Mouse (Mus musculus) megakaryocyte, embryonic 14.5 days (primary cell): ENCODE data around the gene Naa15. TPM values are rescaled to one million over a fixed set of nuclear protein-coding genes. Genes with fewer than 3 reads are reported as not detected.

Source experiments
- H3K27me3 ChIP-seq: replicated peaks from 2 replicates; pipeline ENCODE3; 2012; ENCODE audit warnings: inconsistent platforms
- H3K36me3 ChIP-seq: replicated peaks from 2 replicates; pipeline ENCODE3; 2012; ENCODE audit warnings: low read length, inconsistent platforms, mixed read lengths
- H3K4me1 ChIP-seq: 2 replicates; pipeline ENCODE4 v1.6.1; 2012; ENCODE audit warnings: inconsistent platforms
- H3K4me3 ChIP-seq: replicated peaks from 2 replicates; pipeline ENCODE3; 2012; ENCODE audit warnings: moderate library complexity, mild to moderate bottlenecking, inconsistent platforms
- H3K9me3 ChIP-seq: 2 replicates; pipeline ENCODE4 v1.6.1; 2012; ENCODE audit warnings: inconsistent platforms
- FLI1 ChIP-seq: IDR thresholded peaks from 2 replicates; pipeline ENCODE4 v1.6.1; 2012; ENCODE audit warnings: low read length, inconsistent platforms, mixed read lengths
- GATA1 ChIP-seq: IDR thresholded peaks from 3 replicates; pipeline ENCODE4 v1.6.1; 2012; ENCODE audit warnings: mixed read lengths, low read length, inconsistent platforms, borderline replicate concordance
- polyA plus RNA-seq: library from polyadenylated mRNA; stranded (reverse); fragments of >175 nt; gene quantifications from 2 replicates; pipeline ENCODE4 v1.2.3, GENCODE M21; 2012; ENCODE audit warnings: low replicate concordance; ENCODE audit not compliant: insufficient read depth

Gene Naa15
- polyA plus RNA-seq, 1 experiment = 10.5 TPM

DNA sequence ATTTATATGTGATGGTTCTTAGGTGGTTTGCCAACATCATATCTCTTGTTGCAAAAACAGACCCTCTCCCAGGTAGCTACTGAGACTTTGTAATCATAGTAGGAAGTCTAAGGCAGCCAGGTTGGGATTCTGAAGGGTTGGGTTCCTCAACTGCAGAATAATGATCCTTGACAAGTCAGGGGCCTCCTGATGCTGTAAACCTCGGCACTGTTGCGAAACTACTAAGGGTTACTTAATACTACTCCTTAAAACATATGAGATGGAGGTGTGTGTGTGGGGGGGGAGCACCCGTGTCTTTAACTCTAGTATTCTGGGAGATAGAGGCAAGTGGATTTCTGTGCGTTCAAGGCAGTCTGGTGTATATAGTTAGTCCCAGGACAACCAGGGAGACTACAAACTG is 70.4 kb downstream of the Naa15 start:
- no peak for TF ChIP-seq GATA1
- Histone ChIP-seq H3K36me3 (peaks cover 22% of the 10 kb centered on the region), H3K4me1 (peaks cover 27% of the 10 kb centered on the region), H3K4me3 (no peak overlapping the region), H3K27me3 (no peaks in the 10 kb centered on the region), H3K9me3 (no peaks in the 10 kb centered on the region)

DNA sequence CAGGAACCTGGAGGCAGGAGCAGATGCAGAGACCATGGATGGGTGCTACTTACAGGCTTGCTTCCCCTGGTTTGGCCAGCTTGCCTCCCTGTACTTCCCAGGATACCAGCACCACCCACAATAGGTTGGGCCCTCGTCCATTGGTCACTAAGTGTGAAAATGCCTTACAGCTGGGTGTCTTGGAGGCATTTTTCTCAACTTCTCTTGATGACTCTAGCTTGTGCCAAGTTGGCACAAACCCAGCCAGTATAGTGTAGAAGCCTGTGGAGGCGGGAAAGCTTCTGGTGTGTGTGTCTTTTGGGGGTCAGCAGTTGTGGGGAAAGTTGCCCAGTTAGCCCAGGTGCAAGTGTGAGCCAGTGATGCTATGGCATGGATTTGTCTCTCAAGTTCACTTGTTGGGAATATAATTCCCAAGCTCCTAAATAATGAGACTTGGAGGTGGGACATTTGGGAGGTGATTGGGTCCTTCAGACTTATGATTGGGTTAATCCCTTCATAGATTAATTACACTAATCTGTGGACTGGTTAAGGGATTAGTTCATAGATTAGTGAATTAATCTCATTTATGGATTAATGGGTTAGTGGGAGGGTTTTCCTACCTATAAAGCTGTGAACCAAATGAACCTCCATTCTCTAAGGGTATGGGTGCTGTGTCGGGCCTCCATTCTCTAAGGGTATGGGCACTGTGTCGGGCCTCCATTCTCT is 71.7 kb downstream of the Naa15 start:
- H3K4me3 ChIP-seq = no peak overlapping the region
- no peak for TF ChIP-seq GATA1
- no peak for TF ChIP-seq FLI1
- peaks cover 27% of the 10 kb centered on the region for H3K4me1 ChIP-seq
- no peaks in the 10 kb centered on the region for H3K27me3 ChIP-seq
- no peaks in the 10 kb centered on the region for H3K9me3 ChIP-seq
- H3K36me3 ChIP-seq = peaks cover 27% of the 10 kb centered on the region

DNA sequence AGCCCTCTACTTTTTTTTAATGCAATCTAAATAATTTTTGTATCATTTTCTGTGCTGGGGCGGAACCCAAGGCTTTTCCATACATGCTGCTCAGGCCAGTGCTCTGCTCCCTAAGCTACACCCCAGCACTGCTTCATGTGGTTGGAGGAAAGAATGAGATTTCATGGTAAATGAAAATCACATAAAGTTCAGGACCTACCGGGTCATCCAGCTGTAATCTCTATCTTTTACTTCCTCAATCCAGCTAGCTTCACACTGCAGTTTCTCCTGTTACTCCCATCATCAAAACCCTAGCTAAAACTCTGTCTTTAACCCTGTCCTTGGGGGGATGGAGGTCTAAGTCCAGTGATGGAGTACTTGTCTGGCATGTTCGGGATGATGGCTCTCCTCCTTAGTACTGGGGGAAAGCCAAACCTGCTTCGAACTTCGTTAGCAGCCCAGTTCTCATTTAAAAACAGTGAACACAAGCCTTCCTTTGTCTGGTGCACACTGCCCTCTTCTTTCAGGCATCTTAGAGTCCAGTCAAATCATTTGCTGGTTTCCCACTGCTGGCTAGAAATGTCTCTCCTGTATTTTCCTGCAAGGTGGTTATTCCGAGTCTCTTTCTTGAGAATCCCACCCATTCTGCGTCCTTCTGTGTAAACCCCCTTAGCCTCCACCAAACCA is 75.3 kb downstream of the Naa15 start:
- H3K9me3 ChIP-seq = no peaks in the 10 kb centered on the region
- no peak for TF ChIP-seq FLI1
- no peak for TF ChIP-seq GATA1
- no peak overlapping the region for H3K4me3 ChIP-seq
- H3K4me1 ChIP-seq = peaks cover 8% of the 10 kb centered on the region; the same call in 1 of the 2 replicates
- no peaks in the 10 kb centered on the region for H3K27me3 ChIP-seq
- peaks cover 62% of the 10 kb centered on the region for H3K36me3 ChIP-seq

DNA sequence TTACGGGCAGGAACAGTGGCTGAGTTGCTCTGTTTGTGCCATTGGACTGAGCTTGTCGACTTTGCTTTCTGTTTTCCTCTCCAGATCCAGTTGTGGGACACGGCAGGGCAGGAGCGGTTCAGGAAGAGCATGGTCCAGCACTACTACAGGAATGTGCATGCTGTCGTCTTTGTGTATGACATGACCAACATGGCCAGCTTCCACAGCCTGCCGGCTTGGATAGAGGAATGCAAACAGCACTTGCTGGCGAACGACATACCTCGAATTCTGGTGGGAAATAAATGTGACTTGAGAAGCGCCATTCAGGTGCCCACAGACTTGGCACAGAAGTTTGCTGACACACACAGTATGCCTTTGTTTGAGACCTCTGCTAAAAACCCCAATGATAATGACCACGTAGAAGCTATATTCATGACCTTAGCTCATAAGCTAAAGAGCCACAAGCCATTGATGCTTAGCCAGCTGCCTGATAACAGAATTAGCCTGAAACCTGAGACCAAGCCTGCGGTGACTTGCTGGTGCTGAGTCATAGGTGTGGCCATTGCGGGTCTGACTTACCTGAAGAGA is 78.4 kb downstream of the Naa15 start:
- no peak overlapping the region for H3K4me3 ChIP-seq
- no peaks in the 10 kb centered on the region for H3K27me3 ChIP-seq
- TF ChIP-seq GATA1 (no peak), FLI1 (no peak)
- H3K9me3 ChIP-seq = no peaks in the 10 kb centered on the region
- 0 out of 2 replicates have a peak, but pooled peaks cover 3% of the 10 kb centered on the region for H3K4me1 ChIP-seq
- H3K36me3 ChIP-seq = peaks cover 58% of the 10 kb centered on the region

DNA sequence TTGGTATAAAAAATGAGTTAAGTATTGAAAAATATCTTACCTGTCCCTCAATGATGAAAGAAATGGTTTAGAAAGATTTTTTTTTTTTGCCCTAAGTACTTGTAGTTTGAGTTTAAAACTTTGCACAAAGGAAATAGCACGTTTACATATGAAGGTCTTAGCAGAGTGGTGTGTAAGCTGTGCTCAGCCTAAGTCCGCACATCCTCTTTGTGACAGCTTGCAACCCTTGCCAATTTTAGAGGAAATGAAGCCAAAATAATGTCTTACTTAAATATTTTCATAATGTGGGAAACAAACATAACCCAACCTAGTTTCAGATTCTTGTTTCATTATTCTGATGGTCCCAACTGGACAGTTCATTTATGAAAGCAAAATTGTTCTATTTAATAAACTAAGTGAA is 79.5 kb downstream of the Naa15 start:
- TF ChIP-seq GATA1 = no peak
- no peak for TF ChIP-seq FLI1
- Histone ChIP-seq H3K4me1 (0 out of 2 replicates have a peak, but pooled peaks cover 3% of the 10 kb centered on the region), H3K27me3 (no peaks in the 10 kb centered on the region), H3K36me3 (peaks cover 54% of the 10 kb centered on the region), H3K4me3 (no peak overlapping the region), H3K9me3 (no peaks in the 10 kb centered on the region)

DNA sequence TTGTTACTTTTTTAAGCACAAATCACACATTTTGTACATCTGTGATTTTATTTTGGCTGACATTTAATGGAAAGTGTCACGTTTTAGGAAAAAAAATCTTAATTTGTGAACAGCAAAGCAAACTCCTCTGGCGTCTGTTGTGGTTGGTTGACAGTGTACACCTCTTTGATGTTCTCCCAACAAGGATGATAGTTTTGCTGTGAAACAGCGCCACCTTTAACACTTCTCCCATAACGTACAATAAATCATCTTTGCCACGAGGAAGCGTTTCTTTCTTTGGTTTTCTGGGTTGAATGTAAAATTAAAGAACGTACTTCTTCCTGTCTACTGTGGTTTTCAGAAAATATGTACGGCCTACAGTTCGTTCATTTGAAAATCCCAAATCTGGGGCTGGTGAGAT is 80.7 kb downstream of the Naa15 start:
- H3K27me3 ChIP-seq = no peaks in the 10 kb centered on the region
- TF ChIP-seq GATA1 (no peak), FLI1 (no peak)
- H3K36me3 ChIP-seq = peaks cover 52% of the 10 kb centered on the region
- H3K4me1 ChIP-seq = 0 out of 2 replicates have a peak, but pooled peaks cover 3% of the 10 kb centered on the region
- H3K9me3 ChIP-seq = no peaks in the 10 kb centered on the region
- no peak overlapping the region for H3K4me3 ChIP-seq

DNA sequence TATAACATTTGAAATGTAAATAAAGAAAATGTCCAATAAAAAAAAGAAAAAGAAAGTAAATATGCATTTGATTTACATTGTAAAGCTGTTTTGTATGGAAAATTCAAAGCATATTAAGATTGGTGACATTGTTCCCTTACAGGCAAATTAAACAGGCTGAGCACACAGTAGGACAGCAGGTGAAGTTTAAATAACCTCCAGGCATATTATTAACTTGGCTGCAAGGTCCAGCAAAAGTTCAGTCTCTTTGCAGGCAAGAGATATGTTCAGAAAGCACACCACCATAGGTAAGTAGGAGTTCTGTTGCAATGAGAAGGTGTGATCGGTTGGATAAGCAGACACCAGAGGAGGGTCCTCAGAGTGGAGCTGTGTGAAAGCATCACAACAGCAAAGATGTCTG is 83.0 kb downstream of the Naa15 start:
- H3K36me3 ChIP-seq = peaks cover 37% of the 10 kb centered on the region
- no peak overlapping the region for H3K4me3 ChIP-seq
- no peak for TF ChIP-seq FLI1
- TF ChIP-seq GATA1 = no peak
- peaks cover 3% of the 10 kb centered on the region for H3K27me3 ChIP-seq
- H3K4me1 ChIP-seq = peaks cover 3% of the 10 kb centered on the region; the same call in 1 of the 2 replicates
- H3K9me3 ChIP-seq = no peaks in the 10 kb centered on the region

DNA sequence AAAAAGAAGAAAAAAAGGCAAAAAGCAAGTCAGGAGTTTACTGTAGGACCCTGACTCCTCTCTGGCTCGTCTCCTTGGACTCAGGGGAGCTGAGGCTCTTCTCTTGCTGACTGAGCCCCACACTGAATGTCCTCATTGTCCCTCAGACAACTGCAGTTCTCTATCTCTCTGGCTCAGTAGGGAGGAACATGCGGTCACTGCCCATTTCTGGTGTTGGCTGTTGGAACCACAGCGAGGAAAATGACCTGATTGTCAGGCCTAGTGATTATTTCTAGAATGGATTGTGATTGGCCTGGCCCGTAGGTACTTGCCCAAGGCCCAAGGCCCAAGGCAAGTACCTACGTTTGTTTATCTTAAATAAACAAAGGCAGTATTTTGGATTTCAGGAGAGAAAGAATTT is 83.7 kb downstream of the Naa15 start:
- no peak overlapping the region for H3K4me3 ChIP-seq
- peaks cover 3% of the 10 kb centered on the region for H3K27me3 ChIP-seq
- no peak for TF ChIP-seq GATA1
- TF ChIP-seq FLI1 = no peak
- H3K9me3 ChIP-seq = no peaks in the 10 kb centered on the region
- no peaks in the 10 kb centered on the region; the same call in 1 of the 2 replicates for H3K4me1 ChIP-seq
- peaks cover 30% of the 10 kb centered on the region for H3K36me3 ChIP-seq

DNA sequence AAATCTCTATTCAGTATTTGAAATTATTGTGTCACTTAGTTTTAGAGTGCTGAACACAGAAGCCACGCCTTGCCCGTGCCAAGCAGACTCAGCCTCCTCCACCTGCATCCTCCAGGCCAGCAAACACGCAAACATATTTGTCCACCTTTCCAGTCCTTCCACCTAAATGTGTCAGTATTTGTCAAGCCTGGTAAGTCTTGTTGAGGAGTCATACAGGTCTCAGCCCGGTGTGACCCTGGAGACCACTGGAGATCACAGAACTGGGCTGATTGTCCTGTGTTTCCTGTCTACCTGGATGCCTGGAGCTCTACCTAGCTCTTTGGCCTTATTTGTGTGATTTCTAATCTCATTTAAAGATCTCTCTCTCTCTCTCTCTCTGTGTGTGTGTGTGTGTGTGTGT is 84.9 kb downstream of the Naa15 start:
- Histone ChIP-seq H3K4me1 (no peaks in the 10 kb centered on the region; the same call in 1 of the 2 replicates), H3K27me3 (peaks cover 9% of the 10 kb centered on the region), H3K9me3 (no peaks in the 10 kb centered on the region), H3K36me3 (peaks cover 18% of the 10 kb centered on the region), H3K4me3 (no peak overlapping the region)
- no peak for TF ChIP-seq FLI1
- no peak for TF ChIP-seq GATA1

DNA sequence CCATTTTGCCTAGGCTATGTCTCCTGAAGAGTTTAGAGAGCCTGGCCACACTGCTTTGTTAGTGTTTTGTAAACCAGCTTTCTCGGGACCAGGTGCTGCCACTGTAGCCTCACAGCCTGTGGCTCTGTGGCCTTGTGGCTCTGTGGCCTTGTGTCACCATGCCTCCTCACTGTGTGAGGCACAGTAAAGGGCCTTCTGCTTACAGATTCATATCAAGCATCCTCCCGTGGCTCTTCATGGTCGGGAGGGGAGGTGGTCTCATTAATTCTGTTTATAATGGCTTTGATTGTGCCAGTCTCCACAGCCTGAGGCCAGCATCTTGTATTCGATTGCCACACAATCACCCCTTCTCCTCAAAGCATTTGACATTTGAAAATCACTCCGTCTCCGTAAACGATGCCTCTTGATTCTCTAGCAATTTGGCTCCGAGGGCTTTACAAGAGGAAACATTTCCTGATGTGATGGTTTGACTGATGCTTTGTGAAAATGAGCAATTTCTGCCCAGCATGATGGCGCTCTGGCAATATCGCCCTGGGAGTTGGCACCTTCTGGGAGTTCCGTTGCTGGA is 89.5 kb downstream of the Naa15 start:
- Histone ChIP-seq H3K36me3 (no peaks in the 10 kb centered on the region), H3K27me3 (peaks cover 17% of the 10 kb centered on the region), H3K4me3 (no peak overlapping the region), H3K9me3 (no peaks in the 10 kb centered on the region), H3K4me1 (peaks cover 4% of the 10 kb centered on the region)
- TF ChIP-seq FLI1 (no peak), GATA1 (no peak)
